Mouse (Mus musculus) CH12.LX (cell line): ENCODE data around the gene Fbxo10. TPM values are rescaled to one million over a fixed set of nuclear protein-coding genes. Genes with fewer than 3 reads are reported as not detected.

Experiments
- DNase-seq: peaks from one replicate; pipeline ENCODE4 v3.0.0-alpha.2; 2013; ENCODE audit errors: extremely low read depth
- H3K27ac ChIP-seq: 2 replicates; pipeline ENCODE4 v1.5.1; 2012; ENCODE audit warnings: low read depth, mild to moderate bottlenecking, control low read depth, moderate library complexity; ENCODE audit not compliant: insufficient read depth
- H3K27me3 ChIP-seq: replicated peaks from 2 replicates; pipeline ENCODE3; 2012; ENCODE audit warnings: inconsistent platforms
- H3K36me3 ChIP-seq, 2 experiments: replicated peaks in 1 of 2; 2 replicates each; pipeline versions ENCODE3 to v1.6.1; 2012; ENCODE audit warnings: inconsistent platforms in 1 of 2, low read length in 1 of 2, mild to moderate bottlenecking in 1 of 2, mixed read lengths in 1 of 2, moderate library complexity in 1 of 2; ENCODE audit not compliant: control insufficient read depth in 1 of 2, insufficient read depth in 1 of 2
- H3K4me1 ChIP-seq, 2 experiments: 2 replicates each; pipeline ENCODE4 v1.6.1; 2012; ENCODE audit warnings: inconsistent platforms in 1 of 2, moderate library complexity in 1 of 2; ENCODE audit not compliant: insufficient read depth in 2 of 2, control insufficient read depth in 1 of 2
- H3K4me2 ChIP-seq: 2 replicates; pipeline ENCODE4 v1.6.1; 2012; ENCODE audit warnings: low read depth, mild to moderate bottlenecking, control low read depth; ENCODE audit not compliant: poor library complexity, insufficient read depth, severe bottlenecking
- H3K4me3 ChIP-seq, 3 experiments: fragments of 150-350 bp in 1 of 3; sonication (generic) in 1 of 3; replicated peaks in 1 of 3; 2 replicates each; pipeline versions ENCODE3 to v1.5.1; 2011 to 2012; ENCODE audit warnings: low read depth in 2 of 3, low read length in 2 of 3, mild to moderate bottlenecking in 2 of 3, moderate library complexity in 2 of 3, control low read depth in 1 of 3, improper control_type of control experiment in 1 of 3, inconsistent platforms in 1 of 3, mixed read lengths in 1 of 3; ENCODE audit not compliant: poor library complexity in 1 of 3
- H3K79me2 ChIP-seq: replicated peaks from 2 replicates; pipeline ENCODE4 v1.6.1; 2012; ENCODE audit warnings: mild to moderate bottlenecking, moderate library complexity; ENCODE audit not compliant: control insufficient read depth, poor library complexity, insufficient read depth, severe bottlenecking; ENCODE audit errors: extremely low read depth
- H3K9ac ChIP-seq: 2 replicates; pipeline ENCODE4 v1.6.1; 2012; ENCODE audit warnings: low read depth, mild to moderate bottlenecking, control low read depth, moderate library complexity; ENCODE audit not compliant: insufficient read depth
- H3K9me3 ChIP-seq: replicated peaks from 2 replicates; pipeline ENCODE3; 2012; ENCODE audit warnings: low read length, inconsistent platforms, mixed read lengths
- CHD2 ChIP-seq: IDR thresholded peaks from 2 replicates; pipeline ENCODE4 v1.6.1; 2011; ENCODE audit warnings: low read length, improper control_type of control experiment
- CTCF ChIP-seq, 2 experiments: IDR thresholded peaks in 1 of 2; conservative IDR thresholded peaks in 1 of 2; 2 replicates each; pipeline ENCODE4 v1.5.1; 2011 to 2012; ENCODE audit warnings: low read depth in 2 of 2, low read length in 2 of 2, improper control_type of control experiment in 1 of 2, inconsistent platforms in 1 of 2, mild to moderate bottlenecking in 1 of 2, moderate library complexity in 1 of 2
- E2F4 ChIP-seq: IDR thresholded peaks from 2 replicates; pipeline ENCODE4 v1.6.1; 2011; ENCODE audit warnings: low read depth, low read length, improper control_type of control experiment; ENCODE audit not compliant: insufficient replicate concordance
- EP300 ChIP-seq: IDR thresholded peaks from 2 replicates; pipeline ENCODE4 v1.6.1; 2011; ENCODE audit warnings: low read length, improper control_type of control experiment
- ETS1 ChIP-seq: conservative IDR thresholded peaks from 2 replicates; pipeline ENCODE4 v1.6.1; 2012; ENCODE audit warnings: low read depth, mild to moderate bottlenecking, inconsistent platforms, low read length, improper control_type of control experiment, moderate library complexity
- GABPA ChIP-seq: IDR thresholded peaks from 2 replicates; pipeline ENCODE4 v1.6.1; 2012; ENCODE audit warnings: low read depth, low read length, improper control_type of control experiment, inconsistent platforms; ENCODE audit not compliant: insufficient replicate concordance
- JUND ChIP-seq: conservative IDR thresholded peaks from 2 replicates; pipeline ENCODE4 v1.6.1; 2011; ENCODE audit warnings: low read depth, low read length, improper control_type of control experiment
- KAT2A ChIP-seq: IDR thresholded peaks from 2 replicates; pipeline ENCODE4 v1.6.1; 2012; ENCODE audit warnings: low read length, improper control_type of control experiment, inconsistent platforms; ENCODE audit not compliant: insufficient replicate concordance
- MAFK ChIP-seq: IDR thresholded peaks from 2 replicates; pipeline ENCODE4 v1.6.1; 2011; ENCODE audit warnings: low read length, improper control_type of control experiment; ENCODE audit not compliant: insufficient replicate concordance
- MAX ChIP-seq: IDR thresholded peaks from 2 replicates; pipeline ENCODE4 v1.6.1; 2011; ENCODE audit warnings: low read length, improper control_type of control experiment
- MAZ ChIP-seq: IDR thresholded peaks from 2 replicates; pipeline ENCODE4 v1.6.1; 2012; ENCODE audit warnings: low read depth, mild to moderate bottlenecking, inconsistent platforms, low read length, improper control_type of control experiment, moderate library complexity
- NRF1 ChIP-seq: IDR thresholded peaks from 2 replicates; pipeline ENCODE4 v1.6.1; 2014; ENCODE audit warnings: low read depth, mild to moderate bottlenecking, inconsistent platforms, low read length, improper control_type of control experiment, moderate library complexity
- POLR2A ChIP-seq: IDR thresholded peaks from 2 replicates; pipeline ENCODE4 v1.6.1; 2011; ENCODE audit warnings: low read depth, mild to moderate bottlenecking, improper control_type of control experiment, low read length
- SIN3A ChIP-seq: IDR thresholded peaks from 2 replicates; pipeline ENCODE4 v1.6.1; 2012; ENCODE audit warnings: low read length, improper control_type of control experiment, inconsistent platforms
- TBP ChIP-seq: conservative IDR thresholded peaks from 2 replicates; pipeline ENCODE4 v1.6.1; 2011; ENCODE audit warnings: low read depth, low read length, improper control_type of control experiment
- TCF12 ChIP-seq: IDR thresholded peaks from 2 replicates; pipeline ENCODE4 v1.6.1; 2014; ENCODE audit warnings: low read depth, mild to moderate bottlenecking, inconsistent platforms, low read length, improper control_type of control experiment
- USF2 ChIP-seq: conservative IDR thresholded peaks from 2 replicates; pipeline ENCODE4 v1.6.1; 2011; ENCODE audit warnings: low read depth, low read length, improper control_type of control experiment
- ZC3H11A ChIP-seq: IDR thresholded peaks from 2 replicates; pipeline ENCODE4 v1.6.1; 2012; ENCODE audit warnings: low read depth, mild to moderate bottlenecking, inconsistent platforms, low read length, improper control_type of control experiment
- ZNF384 ChIP-seq: IDR thresholded peaks from 2 replicates; pipeline ENCODE4 v1.6.1; 2012; ENCODE audit warnings: low read depth, low read length, improper control_type of control experiment, inconsistent platforms
- dilution Hi-C: fragments of 300-500 bp; cut with MboI; formaldehyde crosslinking; loops from 2 replicates; pipeline ENCODE4 v1.14.3; 2020; ENCODE audit warnings: low sequenced_read_pairs; ENCODE audit not compliant: extremely low pct_unique_long_range_greater_than_20kb, extremely low pct_ligation_motif_present
- in situ Hi-C: fragments of 300-500 bp; cut with MboI; formaldehyde crosslinking; loops from 3 replicates; pipeline ENCODE4 v1.14.3; 2019; ENCODE audit warnings: low sequenced_read_pairs, low pct_ligation_motif_present, low pct_unique_long_range_greater_than_20kb, mixed read lengths
- polyA plus RNA-seq: library from polyadenylated mRNA; unstranded; fragments of >175 nt; gene quantifications from 2 replicates; pipeline ENCODE4 v1.2.1, GENCODE M21; 2012; ENCODE audit warnings: low read depth; ENCODE audit not compliant: insufficient read length
- total RNA-seq, 2 experiments: library from RNA; depleted of rRNA; stranded (reverse); fragments of 300-350 nt in 1 of 2; fragments of >200 nt in 1 of 2; gene quantifications; 2 replicates each; pipeline ENCODE4 v1.2.3; 2012 to 2014

The Fbxo10 gene
- total and polyA plus RNA-seq, 3 experiments: 0.39 to 1.4 (median 0.64) TPM

DNA sequence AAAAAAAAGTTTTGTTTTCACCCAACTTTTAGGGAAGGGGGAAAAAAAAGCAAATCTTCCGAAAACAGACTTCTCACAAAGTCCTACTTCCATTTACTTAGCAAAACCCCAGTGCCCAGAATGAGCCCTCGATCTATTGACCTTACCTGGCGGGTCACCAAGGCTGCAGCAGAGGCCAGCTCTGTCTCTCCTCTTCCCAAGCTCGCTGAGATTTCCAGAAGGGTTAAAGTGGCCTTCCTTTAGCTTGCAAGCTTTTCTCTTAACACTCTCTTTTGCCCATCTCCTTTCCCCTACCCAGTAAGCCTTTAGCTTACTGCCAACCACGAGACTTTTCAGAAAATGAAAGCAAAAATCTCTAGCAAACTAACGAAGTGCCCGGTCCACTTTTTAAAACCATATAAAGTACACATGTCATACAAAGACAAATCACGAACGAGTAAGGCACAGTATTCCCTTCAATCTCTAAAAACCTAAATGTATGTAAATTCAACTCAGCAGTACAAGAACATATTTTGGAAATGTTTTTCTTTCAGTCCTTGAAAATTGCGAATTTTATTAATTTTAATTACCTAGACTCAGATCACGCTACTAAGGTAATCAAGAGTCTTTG, 73.5 kb downstream of the Fbxo10 start:
- in situ Hi-C loops (no loop called here), dilution Hi-C loops (no loop called here)
- no peaks in the 10 kb centered on the region for H3K27me3 ChIP-seq
- TF ChIP-seq ZNF384 (0 out of 2 replicates have a peak, but pooled peaks have one; percentile 17), TCF12 (no peak), EP300 (peak; percentile 5; the same call in 1 of the 2 replicates)
- H3K9ac ChIP-seq: peak overlapping the region; percentile 51
- H3K9me3 ChIP-seq: no peaks in the 10 kb centered on the region
- no peak for DNase-seq
- peak overlapping the region; percentile 66 to 95 (median 82) for H3K4me3 ChIP-seq
- H3K79me2 ChIP-seq: peaks cover 11% of the 10 kb centered on the region
- no peak overlapping the region for H3K27ac ChIP-seq
- H3K36me3 ChIP-seq: peaks cover 0 to 5% of the 10 kb centered on the region in 2 experiments
- peak overlapping the region; percentile 76 for H3K4me2 ChIP-seq
- peaks cover 6 to 23% of the 10 kb centered on the region in 2 experiments for H3K4me1 ChIP-seq

DNA sequence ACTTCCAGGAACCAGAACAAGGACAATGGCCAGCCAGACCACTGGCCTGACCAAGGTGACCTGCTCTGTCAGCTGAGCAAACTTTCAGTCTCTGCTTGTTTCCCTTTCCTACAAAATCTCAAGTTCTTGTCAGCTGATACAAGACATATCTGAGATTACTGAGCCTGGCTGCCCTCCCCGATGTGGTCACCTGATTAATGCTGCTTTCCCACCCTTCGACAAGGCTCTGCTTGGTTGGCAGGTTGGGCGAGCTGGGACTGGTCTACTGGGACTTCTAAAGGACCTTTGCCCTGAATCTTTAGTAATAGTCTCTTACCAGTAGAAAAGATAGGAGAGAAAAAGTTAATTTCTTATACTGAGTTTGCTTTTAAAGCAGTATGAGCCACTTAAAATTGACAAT, 79.0 kb downstream of the Fbxo10 start:
- Histone ChIP-seq H3K4me1 (peaks cover 6 to 16% of the 10 kb centered on the region in 2 experiments), H3K9ac (no peak overlapping the region), H3K9me3 (no peaks in the 10 kb centered on the region), H3K4me3 (no peak overlapping the region), H3K4me2 (no peak overlapping the region), H3K27ac (no peak overlapping the region), H3K36me3 (peaks cover 0 to 29% of the 10 kb centered on the region in 2 experiments), H3K27me3 (no peaks in the 10 kb centered on the region), H3K79me2 (peaks cover 9% of the 10 kb centered on the region; the same call in 1 of the 2 replicates)
- no peak for DNase-seq
- in situ Hi-C loops (no loop called here), dilution Hi-C loops (no loop called here)
- TF ChIP-seq E2F4 (no peak), ETS1 (no peak), CTCF (conservative IDR thresholded peaks at IDR 0.05 in 1 of 2, IDR thresholded peaks at IDR 0.05 in 1 of 2; ENCODE audit: low read depth in 2 of 2, low read length in 2 of 2) (no peak), KAT2A (no peak), GABPA (no peak), JUND (no peak), TBP (no peak), MAX (no peak), MAZ (no peak), MAFK (no peak), ZC3H11A (no peak), SIN3A (no peak), POLR2A (no peak), USF2 (no peak), NRF1 (no peak), CHD2 (no peak)
